ENCODE assay signal across 15 mouse cellular contexts in genomic region chr5:43330260-43330659, GRCm38 (mm10).
"Had no signal": no experiment of that assay in that cellular context is flagged by ENCODE, and none has a peak within 500 bp of the region (broad histone marks: within the 10 kb centered on the region; RNA-seq: fewer than 3 reads in every experiment).

No protein-coding gene starts in this region.

- H3K9ac ChIP-seq: neural tube, embryonic 13.5 days; neural tube, embryonic 15.5 days; stomach, embryonic 15.5 days had no signal

- H3K27me3 ChIP-seq: neural tube, embryonic 13.5 days; neural tube, embryonic 15.5 days; stomach, embryonic 15.5 days had no signal

- H3K4me2 ChIP-seq: neural tube, embryonic 13.5 days; neural tube, embryonic 15.5 days; stomach, embryonic 15.5 days had no signal

- H3K4me3 ChIP-seq: neural tube, embryonic 13.5 days; neural tube, embryonic 15.5 days; stomach, embryonic 15.5 days had no signal

- H3K27ac ChIP-seq: neural tube, embryonic 13.5 days; neural tube, embryonic 15.5 days; stomach, embryonic 15.5 days; stomach, postnatal 0 days had no signal

- H3K9me3 ChIP-seq: neural tube, embryonic 13.5 days; neural tube, embryonic 15.5 days; stomach, embryonic 15.5 days had no signal

- H3K4me1 ChIP-seq: neural tube, embryonic 13.5 days; neural tube, embryonic 15.5 days; stomach, embryonic 15.5 days had no signal

- DNase-seq: retina, postnatal 1 day; right cerebral cortex, adult 18-20 months; right cerebral cortex, postnatal 14 days; right cerebral cortex, postnatal 25 days; right cerebral cortex, postnatal 4 days; spleen, adult 18-20 months; thymus, adult 18-20 months; thymus, postnatal 14 days; thymus, postnatal 25 days; thymus, postnatal 36 days; thymus, postnatal 4 days had no signal

- H3K36me3 ChIP-seq: neural tube, embryonic 13.5 days; neural tube, embryonic 15.5 days; stomach, embryonic 15.5 days had no signal
